Mouse (Mus musculus) small intestine, adult 2 months (tissue): Measurements from ENCODE around the gene Gm45837.

Source experiments
- CTCF ChIP-seq: fragments of 200-500 bp; IDR thresholded peaks from 2 replicates; pipeline ENCODE4 v1.5.1; 2012; ENCODE audit warnings: low read depth, mild to moderate bottlenecking, control low read depth, inconsistent platforms, low read length, moderate library complexity, mixed read lengths; ENCODE audit not compliant: insufficient replicate concordance, insufficient read length; ENCODE audit errors: extremely low read depth
- POLR2A ChIP-seq: fragments of 200-500 bp; IDR thresholded peaks from 2 replicates; pipeline ENCODE4 v1.6.1; 2012; ENCODE audit warnings: low read depth, mild to moderate bottlenecking, control low read depth, inconsistent platforms, low read length, moderate library complexity

- no peak for TF ChIP-seq POLR2A
- TF ChIP-seq CTCF = no peak
Observed at GRCm38 (mm10) chr7:101499251-101499650, 88.6 kb downstream of the Gm45837 start.
